Mouse (Mus musculus): ENCODE data around the gene Oas1f. TPM values are rescaled to one million over a fixed set of nuclear protein-coding genes. Genes with fewer than 3 reads are reported as not detected.

The Oas1f gene
- polyA plus RNA-seq, 1 experiment from 2014 or later: not detected

Small RNA genes within 50 kb of the gene (microRNA-seq; reads per million reads assigned to microRNA genes)
- not detected for gene Gm22907

Other genes with a start within 250 kb of the Oas1f start
- 20.6 and 25.5 TPM in 2 replicates for gene Rita1, start 234.8 kb upstream of the Oas1f start, polyA plus RNA-seq (2014; fragmentation: Nextera tagmentation; extraction: Ambion mirVana)
- gene Ddx54, start 234.6 kb upstream of the Oas1f start, polyA plus RNA-seq (2014; fragmentation: Nextera tagmentation; extraction: Ambion mirVana): 29.4 and 31.9 TPM in 2 replicates
- gene Cfap73, start 213.1 kb upstream of the Oas1f start, polyA plus RNA-seq (2014; fragmentation: Nextera tagmentation; extraction: Ambion mirVana): 0.32 TPM in 1 of 2 replicates, not detected in the other
- 0.84 and 1.3 TPM in 2 replicates for gene Rasal1, start 198.6 kb upstream of the Oas1f start, polyA plus RNA-seq (2014; fragmentation: Nextera tagmentation; extraction: Ambion mirVana)
- gene Dtx1, start 135.4 kb upstream of the Oas1f start, polyA plus RNA-seq (2014; fragmentation: Nextera tagmentation; extraction: Ambion mirVana): 50.0 and 61.4 TPM in 2 replicates
- 0.43 TPM in 1 of 2 replicates, not detected in the other for gene Oas2, start 97.5 kb upstream of the Oas1f start, polyA plus RNA-seq (2014; fragmentation: Nextera tagmentation; extraction: Ambion mirVana)
- gene Oas3, start 69.7 kb upstream of the Oas1f start, polyA plus RNA-seq (2014; fragmentation: Nextera tagmentation; extraction: Ambion mirVana): 1.1 TPM in 2 replicates
- 0.12 and 0.23 TPM in 2 replicates for gene Oas1e, start 51.8 kb upstream of the Oas1f start, polyA plus RNA-seq (2014; fragmentation: Nextera tagmentation; extraction: Ambion mirVana)
- 0.22 and 0.36 TPM in 2 replicates for gene Oas1c, start 34.9 kb upstream of the Oas1f start, polyA plus RNA-seq (2014; fragmentation: Nextera tagmentation; extraction: Ambion mirVana)
- gene Oas1h, start 14.1 kb downstream of the Oas1f start, polyA plus RNA-seq (2014; fragmentation: Nextera tagmentation; extraction: Ambion mirVana): not detected in 2 replicates
- gene Oas1g, start 40.2 kb downstream of the Oas1f start, polyA plus RNA-seq (2014; fragmentation: Nextera tagmentation; extraction: Ambion mirVana): 1.3 TPM in 1 of 2 replicates, not detected in the other
- gene Oas1a, start 60.2 kb downstream of the Oas1f start, polyA plus RNA-seq (2014; fragmentation: Nextera tagmentation; extraction: Ambion mirVana): 3.1 TPM in 1 of 2 replicates, not detected in the other
- not detected in 2 replicates for gene Oas1d, start 67.2 kb downstream of the Oas1f start, polyA plus RNA-seq (2014; fragmentation: Nextera tagmentation; extraction: Ambion mirVana)
- gene Rph3a, start 162.7 kb downstream of the Oas1f start, polyA plus RNA-seq (2014; fragmentation: Nextera tagmentation; extraction: Ambion mirVana): 15.6 and 15.8 TPM in 2 replicates